Mouse (Mus musculus): ENCODE results near the gene Rbm42.

Rbm42 gene

GRCm38 (mm10) chr7:30649591-30650540 is at the start of gene Rbm42:
Gene Rbm42 (minus strand): TSS chr7:30650317.
- DNase-seq (ENCODE audit: low spot score): peak; percentile 97

GRCm38 (mm10) chr7:30698589-30698988 is 48.5 kb upstream of the Rbm42 start, which contains the start of gene 2200002J24Rik:
Gene 2200002J24Rik (plus strand): TSS chr7:30698926.
- DNase-seq (ENCODE audit: low spot score): peak; percentile 14

GRCm38 (mm10) chr7:30698101-30698500 is 48.0 kb upstream of the Rbm42 start:
- DNase-seq (ENCODE audit: low spot score): no peak

- DNase-seq (ENCODE audit: low spot score): no peak
Measured at GRCm38 (mm10) chr7:30688325-30688724, 38.2 kb upstream of the Rbm42 start.

- no peak for DNase-seq (ENCODE audit: low spot score)
Measured at GRCm38 (mm10) chr7:30683425-30683824, 33.3 kb upstream of the Rbm42 start.

- no peak for DNase-seq (ENCODE audit: low spot score)
Measured at GRCm38 (mm10) chr7:30681897-30682296, 31.8 kb upstream of the Rbm42 start.

- peak; percentile 79 for DNase-seq (ENCODE audit: low spot score)
Measured at GRCm38 (mm10) chr7:30678263-30678975, 28.3 kb upstream of the Rbm42 start.

GRCm38 (mm10) chr7:30671480-30671879 is 21.4 kb upstream of the Rbm42 start, which contains the start of gene Pmis2:
Gene Pmis2 (minus strand): TSS chr7:30671605.
- no peak for DNase-seq (ENCODE audit: low spot score)

GRCm38 (mm10) chr7:30669229-30669628 is 19.1 kb upstream of the Rbm42 start:
- DNase-seq (ENCODE audit: low spot score): peak; percentile 25

- peak; percentile 27 for DNase-seq (ENCODE audit: low spot score)
Measured at GRCm38 (mm10) chr7:30665321-30665720, 15.2 kb upstream of the Rbm42 start.

GRCm38 (mm10) chr7:30664529-30665200 is 14.5 kb upstream of the Rbm42 start, which contains the start of gene Haus5:
Gene Haus5 (minus strand): TSS chr7:30664994.
- peak; percentile 92 for DNase-seq (ENCODE audit: low spot score)

GRCm38 (mm10) chr7:30639083-30639482 is 11.0 kb downstream of the Rbm42 start:
- no peak for DNase-seq (ENCODE audit: low spot score)

- DNase-seq (ENCODE audit: low spot score): no peak
Measured at GRCm38 (mm10) chr7:30636395-30636794, 13.7 kb downstream of the Rbm42 start.

GRCm38 (mm10) chr7:30635752-30636151 is 14.4 kb downstream of the Rbm42 start, which contains the start of gene Etv2:
Gene Etv2 (minus strand): TSS chr7:30635852.
- no peak for DNase-seq (ENCODE audit: low spot score)

- DNase-seq (ENCODE audit: low spot score): no peak
Measured at GRCm38 (mm10) chr7:30634621-30635020, 15.5 kb downstream of the Rbm42 start.

- no peak for DNase-seq (ENCODE audit: low spot score)
Measured at GRCm38 (mm10) chr7:30633762-30634412, 16.2 kb downstream of the Rbm42 start.

- no peak for DNase-seq (ENCODE audit: low spot score)
Measured at GRCm38 (mm10) chr7:30629013-30629412, 21.1 kb downstream of the Rbm42 start.

GRCm38 (mm10) chr7:30626647-30627046 is 23.5 kb downstream of the Rbm42 start:
- no peak for DNase-seq (ENCODE audit: low spot score)

- peak; percentile 90 for DNase-seq (ENCODE audit: low spot score)
Measured at GRCm38 (mm10) chr7:30625530-30626384, 24.4 kb downstream of the Rbm42 start, which contains the start of gene Cox6b1. Gene Cox6b1 (minus strand): TSS chr7:30626151.

- DNase-seq (ENCODE audit: low spot score): no peak
Measured at GRCm38 (mm10) chr7:30619202-30619601, 30.9 kb downstream of the Rbm42 start.

Data from MN1 (cell line).